Mouse (Mus musculus) lung, postnatal 14 days (tissue): ENCODE measurements around the gene Olfr588-ps1.
"Not testable (repeated sequence)": the region's sequence is repeated elsewhere in the genome, so short reads cannot be mapped to it uniquely, and the experiment has no call there.

Experiments used
- DNase-seq: peaks from one replicate; pipeline ENCODE4 v3.0.0; 2021

Gene Olfr588-ps1

GRCm38 (mm10) chr7:103140579-103140978 is at the start of gene Olfr588-ps1:
Gene Olfr588-ps1, plus strand, starts transcription at chr7:103140879.
- no peak for DNase-seq

- no peak for DNase-seq
Observed at GRCm38 (mm10) chr7:103097420-103097819, 43.3 kb upstream of the Olfr588-ps1 start, which contains the start of gene Olfr585. Gene Olfr585, plus strand, starts transcription at chr7:103097720.

GRCm38 (mm10) chr7:103119406-103119805 is 21.3 kb upstream of the Olfr588-ps1 start:
- no peak for DNase-seq

GRCm38 (mm10) chr7:103125538-103125937 is 15.1 kb upstream of the Olfr588-ps1 start, which contains the start of gene Olfr586:
Gene Olfr586, minus strand, starts transcription at chr7:103125638.
- DNase-seq = no peak

- no peak for DNase-seq
Observed at GRCm38 (mm10) chr7:103156256-103156655, 15.6 kb downstream of the Olfr588-ps1 start, which contains the start of gene Olfr589. Gene Olfr589, minus strand, starts transcription at chr7:103156356.

- no peak for DNase-seq
Observed at GRCm38 (mm10) chr7:103169697-103170096, 29.0 kb downstream of the Olfr588-ps1 start.

GRCm38 (mm10) chr7:103178240-103178639 is 37.6 kb downstream of the Olfr588-ps1 start, which contains the start of gene Olfr591:
Gene Olfr591, minus strand, starts transcription at chr7:103178340.
- DNase-seq = no peak

- not testable (repeated sequence) for DNase-seq
Observed at GRCm38 (mm10) chr7:103184503-103184902, 43.8 kb downstream of the Olfr588-ps1 start, which contains the start of gene Olfr592. Gene Olfr592, plus strand, starts transcription at chr7:103184803.
